Mouse (Mus musculus) gonadal fat pad, adult 2 months (tissue): ENCODE measurements around the gene Pi16. TPM values are rescaled to one million over a fixed set of nuclear protein-coding genes. Genes with fewer than 3 reads are reported as not detected.

Experiments
- DNase-seq: peaks from one replicate; pipeline ENCODE4 v3.0.0-alpha.2; 2012; ENCODE audit warnings: low read depth
- polyA plus RNA-seq: library from polyadenylated mRNA; depleted of rRNA; stranded (reverse); fragments of >200 nt; gene quantifications from 2 replicates; pipeline ENCODE4 v1.2.3, GENCODE M21; 2012

Pi16 gene
- polyA plus RNA-seq, 1 experiment: 42.9 TPM

GRCm38 (mm10) chr17:29303856-29304255 lies 13.6 kb upstream of the Pi16 start:
- no peak for DNase-seq

DNA sequence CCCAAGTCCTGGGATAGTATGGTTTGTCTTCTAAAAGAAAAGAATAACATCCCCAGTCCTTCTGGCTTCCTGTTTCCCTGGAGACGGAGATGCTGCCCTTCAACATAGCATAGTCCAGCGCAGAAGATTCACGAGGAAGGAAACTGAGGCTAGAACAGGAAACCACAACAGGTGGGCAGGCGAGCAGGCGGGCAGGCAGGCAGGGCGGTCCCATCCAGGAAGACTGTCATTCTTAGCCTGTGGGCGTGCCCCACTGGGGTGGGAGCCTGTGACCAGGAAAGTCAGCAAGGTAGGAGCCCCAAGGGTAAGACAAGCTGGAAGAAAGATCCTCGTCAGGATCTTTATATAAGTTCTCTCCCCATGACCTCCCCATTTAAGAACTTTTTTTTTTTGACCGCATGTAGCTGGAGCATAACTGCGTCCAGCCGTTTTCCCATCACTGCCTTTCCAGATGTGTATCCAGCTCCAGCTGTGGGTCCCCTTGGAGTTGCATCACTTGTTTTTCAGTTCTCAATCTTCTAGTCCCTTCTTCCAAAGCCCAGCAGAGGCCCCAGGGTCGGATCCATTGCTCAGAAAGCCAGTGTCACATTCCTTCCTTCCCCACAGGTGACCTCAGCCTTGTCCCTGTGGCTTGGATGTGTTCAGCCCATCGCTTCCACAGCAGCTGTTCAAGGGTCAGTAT lies 13.0 kb upstream of the Pi16 start:
- no peak for DNase-seq

- DNase-seq: no peak
These were observed 12.2 kb upstream of the Pi16 start for GRCm38 (mm10) chr17:29305058-29305806.

DNA sequence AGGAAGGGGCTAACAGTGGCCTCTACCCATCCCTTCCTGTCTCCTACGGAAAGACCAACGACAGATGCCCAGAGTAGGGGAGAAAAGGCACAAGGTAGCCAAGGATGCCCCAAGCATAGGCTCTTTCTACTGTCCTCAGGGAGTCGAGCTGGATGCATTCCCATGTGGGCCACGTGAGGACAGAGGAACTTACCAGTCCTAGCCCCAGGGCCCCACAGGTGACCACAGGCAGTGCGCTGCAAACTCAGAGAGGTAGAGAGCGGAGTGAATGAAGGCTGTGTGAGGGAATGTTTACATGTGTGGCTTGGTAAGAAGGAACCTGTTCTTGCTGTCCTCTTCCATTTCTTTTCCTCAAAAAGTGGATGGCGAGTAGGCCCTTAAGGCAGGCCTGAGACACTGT lies 11.6 kb upstream of the Pi16 start:
- no peak for DNase-seq

DNA sequence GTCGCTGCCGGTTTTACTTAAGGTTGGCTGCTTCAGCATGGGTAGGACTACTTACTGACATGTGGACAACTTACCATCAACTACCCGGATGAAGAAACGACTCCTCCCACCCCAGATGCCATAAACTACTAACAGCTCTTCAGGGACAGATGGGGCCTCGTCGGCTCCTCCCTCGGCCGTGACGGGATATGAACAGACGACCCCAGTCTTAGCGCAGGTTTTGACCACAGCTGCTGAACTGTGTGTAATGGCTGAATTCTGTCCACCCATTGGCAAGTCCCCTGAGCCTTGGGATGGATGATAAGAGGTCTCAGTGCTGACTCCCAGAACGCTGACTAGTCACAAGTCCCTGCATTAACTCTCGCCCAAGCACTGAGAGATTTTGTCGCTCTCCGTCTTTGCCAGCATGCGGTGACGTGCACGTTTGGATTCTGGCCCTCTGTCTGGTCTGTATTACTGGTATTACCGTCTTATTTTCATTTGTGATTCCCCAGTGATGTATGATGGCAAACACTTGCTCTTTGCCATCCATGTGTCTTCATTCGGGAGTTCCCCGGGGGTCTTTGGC lies 7.3 kb upstream of the Pi16 start:
- no peak for DNase-seq

- no peak for DNase-seq
These were observed 5.9 kb upstream of the Pi16 start for GRCm38 (mm10) chr17:29311602-29312001.

DNA sequence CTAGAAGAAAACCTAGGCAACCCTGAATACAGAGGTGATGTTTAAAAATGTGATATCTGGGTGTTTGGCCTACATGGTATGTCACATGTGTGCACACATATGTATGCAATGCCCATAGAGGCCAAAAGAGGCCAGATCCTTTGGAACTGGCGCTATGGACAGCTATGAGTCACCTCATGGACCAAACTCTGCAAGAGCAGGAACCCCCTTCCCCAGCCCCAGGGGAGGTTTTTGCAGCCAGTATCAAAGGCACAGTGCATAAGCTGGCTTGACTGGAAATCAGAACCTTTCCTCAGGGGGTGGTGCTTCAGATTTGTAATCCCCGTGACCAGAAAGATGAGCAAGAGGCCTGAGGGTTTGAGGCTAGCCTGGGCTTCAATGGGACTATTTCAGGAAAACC lies 5.4 kb upstream of the Pi16 start:
- DNase-seq: no peak

DNA sequence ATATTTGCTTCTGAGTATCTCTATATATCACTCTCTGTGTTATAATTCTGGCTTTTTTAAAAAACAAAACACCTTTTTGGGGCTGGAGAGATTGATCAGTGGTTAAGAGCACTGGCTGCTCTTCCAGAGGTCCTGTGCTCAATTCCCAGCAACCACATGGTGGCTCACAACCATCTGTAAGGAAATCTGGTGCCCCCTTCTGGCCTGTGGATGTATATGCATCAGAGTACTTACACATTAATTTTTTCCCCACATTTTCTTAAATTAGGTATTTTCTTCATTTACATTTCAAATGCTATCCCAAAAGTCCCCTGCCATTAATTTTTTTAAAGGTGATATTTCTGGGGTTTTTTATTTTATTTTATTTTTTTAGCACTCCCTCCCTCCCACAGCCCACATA lies 4.2 kb upstream of the Pi16 start:
- no peak for DNase-seq

GRCm38 (mm10) chr17:29315672-29316465 lies 1.6 kb upstream of the Pi16 start:
- no peak for DNase-seq

GRCm38 (mm10) chr17:29316891-29317290 lies 589 bp upstream of the Pi16 start:
- no peak for DNase-seq

DNA sequence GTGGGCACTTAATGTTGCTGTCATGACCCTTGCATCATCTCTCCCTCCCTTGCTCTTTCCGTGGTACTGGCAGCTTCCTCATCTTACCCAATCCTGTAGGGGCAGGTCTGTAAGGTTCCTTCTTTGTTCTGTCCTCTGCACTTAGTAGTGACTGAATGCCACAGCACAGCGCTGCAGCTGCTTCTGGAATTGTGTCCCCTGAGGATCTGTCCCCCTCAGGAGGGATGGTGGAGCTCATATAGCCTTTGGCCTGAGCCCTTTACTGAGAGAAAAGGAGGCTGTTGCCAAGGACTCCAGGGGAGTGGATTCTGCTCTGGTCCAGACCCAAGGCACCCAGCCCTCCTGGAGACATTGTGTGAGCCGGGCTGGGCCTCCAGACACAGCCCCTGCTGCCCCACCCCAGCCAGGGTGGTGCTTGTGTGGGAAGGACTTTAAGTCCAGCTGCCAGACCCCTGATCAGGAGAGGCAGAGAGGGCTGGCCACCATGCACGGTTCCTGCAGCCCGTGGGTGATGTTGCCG lies 1.3 kb downstream of the Pi16 start:
- DNase-seq: no peak

GRCm38 (mm10) chr17:29319476-29319875 lies 2.0 kb downstream of the Pi16 start:
- no peak for DNase-seq

DNA sequence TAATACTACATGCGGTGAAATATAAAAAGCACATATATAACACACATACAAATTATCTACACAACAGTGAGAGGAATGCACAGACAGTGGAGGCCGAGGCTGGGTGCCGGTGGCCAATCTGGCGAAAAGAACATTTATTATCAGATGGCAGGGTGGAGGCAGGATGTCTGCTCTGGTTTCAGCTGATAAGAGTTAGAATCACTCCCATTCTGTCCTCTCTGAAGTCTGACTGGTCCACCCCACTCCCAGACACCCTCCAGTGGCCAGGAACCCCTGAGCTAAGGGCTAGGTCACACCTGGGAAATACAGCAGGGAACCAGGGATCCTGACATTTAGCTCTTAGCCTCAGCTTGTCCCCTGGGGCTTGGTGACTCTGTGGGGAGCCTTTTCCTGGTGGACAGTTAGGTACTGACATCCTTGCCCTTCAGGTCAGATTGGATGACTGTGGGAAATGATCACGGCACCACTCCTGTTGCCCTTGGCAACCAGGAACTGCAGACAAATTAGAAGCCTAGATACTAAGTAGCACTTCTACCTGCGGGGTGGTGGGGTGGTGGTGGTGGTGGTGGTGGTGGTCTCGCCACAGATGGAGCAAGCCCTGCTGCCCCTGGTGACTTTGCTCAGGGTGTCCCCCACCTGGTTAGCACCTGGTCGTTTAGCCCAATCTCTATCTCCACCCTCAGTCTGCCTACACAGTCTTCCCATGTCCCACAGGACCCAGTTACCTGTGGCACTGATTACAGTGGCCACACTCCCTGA lies 2.6 kb downstream of the Pi16 start:
- no peak for DNase-seq

- DNase-seq: no peak
These were observed 4.5 kb downstream of the Pi16 start for GRCm38 (mm10) chr17:29321765-29322602.

DNA sequence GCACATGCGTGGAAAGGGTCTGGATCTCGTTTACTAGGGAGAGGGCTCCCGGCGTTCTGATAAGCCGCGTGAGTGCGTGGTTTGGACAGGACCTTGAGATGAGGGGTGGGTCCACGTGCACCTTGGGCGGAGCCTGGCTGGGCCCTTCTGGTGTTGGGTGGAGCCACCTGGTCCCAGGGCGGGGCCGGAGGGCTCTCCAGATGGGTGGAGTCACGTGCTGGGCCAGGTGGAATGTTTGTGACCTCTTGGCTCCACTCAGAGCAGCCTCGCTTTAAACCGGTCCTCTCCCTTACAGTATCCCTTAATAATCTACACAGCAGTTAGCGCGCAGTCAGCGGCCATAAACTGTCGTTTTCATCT lies 5.1 kb downstream of the Pi16 start:
- no peak for DNase-seq

DNA sequence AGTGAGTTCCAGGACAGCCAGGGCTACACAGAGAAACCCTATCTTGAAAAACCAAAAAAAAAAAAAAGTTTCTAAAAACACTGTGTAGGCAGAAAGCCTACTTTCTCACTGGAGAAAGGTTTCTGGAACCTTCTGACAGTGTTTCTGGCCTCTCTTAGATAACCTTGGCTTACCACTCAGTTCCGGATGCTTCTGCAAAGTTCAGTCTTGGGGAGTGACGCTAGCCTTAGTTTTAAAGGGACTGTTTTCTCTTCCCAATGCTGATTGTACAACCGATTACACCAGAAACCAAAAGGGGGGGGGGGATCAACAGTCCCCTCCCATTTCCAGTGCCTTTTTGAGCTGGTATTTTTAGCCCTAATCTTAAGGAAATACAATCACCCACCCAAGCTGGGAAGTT lies 6.1 kb downstream of the Pi16 start:
- no peak for DNase-seq

- no peak for DNase-seq
These were observed 8.4 kb downstream of the Pi16 start for GRCm38 (mm10) chr17:29325831-29326230.

- no peak for DNase-seq
These were observed 9.3 kb downstream of the Pi16 start for GRCm38 (mm10) chr17:29326531-29327529.

DNA sequence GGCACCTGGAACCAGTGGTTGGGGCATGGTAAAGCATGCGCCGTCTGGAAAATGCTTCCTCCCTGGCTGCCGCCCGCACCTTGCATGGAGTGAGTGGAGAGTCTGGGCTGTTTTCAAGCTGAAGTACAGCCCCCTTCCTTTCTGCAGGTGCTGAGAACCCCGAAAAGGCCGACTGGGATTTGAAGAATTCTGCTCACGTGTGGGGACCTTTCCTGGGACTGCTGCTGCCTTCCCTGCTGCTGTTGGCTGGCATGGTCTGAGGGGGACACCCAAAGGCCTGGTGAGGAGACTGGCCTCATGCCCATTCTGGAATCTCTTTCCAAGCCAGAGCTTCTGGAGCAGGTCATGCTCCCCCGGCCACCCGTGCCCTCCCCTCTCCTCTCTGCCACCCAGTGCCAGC lies 10.2 kb downstream of the Pi16 start:
- DNase-seq: no peak
